Mouse (Mus musculus) kidney, embryonic 14.5 days (tissue): ENCODE data around the gene Gpd2. TPM values are rescaled to one million over a fixed set of nuclear protein-coding genes. Genes with fewer than 3 reads are reported as not detected.
A peak's percentile ranks its signal among the peaks of the same experiment; 100 is the strongest.

Source experiments
- ATAC-seq: fragments of 200-750 bp; cut with Nextera tagmentation; 2 replicates; pipeline ENCODE4 v1.8.0; 2017; ENCODE audit warnings: moderate number of reproducible peaks, mild to moderate bottlenecking, moderate TSS enrichment, moderate library complexity; ENCODE audit not compliant: low FRiP score, low TSS enrichment
- H3K27ac ChIP-seq: fragments of 300-500 bp; sonication (generic); 2 replicates; pipeline ENCODE4 v1.5.1; 2014; ENCODE audit warnings: low read depth, mild to moderate bottlenecking, low read length, moderate library complexity, mixed read lengths
- H3K27me3 ChIP-seq: fragments of 300-500 bp; sonication (generic); 2 replicates; pipeline ENCODE4 v1.6.1; 2014; ENCODE audit warnings: mild to moderate bottlenecking, low read length; ENCODE audit not compliant: control insufficient read depth, insufficient read depth
- H3K36me3 ChIP-seq: fragments of 300-500 bp; sonication (generic); 2 replicates; pipeline ENCODE4 v1.6.1; 2014; ENCODE audit warnings: low read length, mixed read lengths; ENCODE audit not compliant: control insufficient read depth, insufficient read depth
- H3K4me1 ChIP-seq: fragments of 300-500 bp; sonication (generic); 2 replicates; pipeline ENCODE4 v1.6.1; 2014; ENCODE audit warnings: low read length, mixed read lengths; ENCODE audit not compliant: control insufficient read depth, insufficient read depth
- H3K4me2 ChIP-seq: fragments of 300-500 bp; sonication (generic); replicated peaks from 2 replicates; pipeline ENCODE4 v1.6.1; 2014; ENCODE audit warnings: low read depth, mild to moderate bottlenecking, low read length
- H3K4me3 ChIP-seq: fragments of 300-500 bp; sonication (generic); 2 replicates; pipeline ENCODE4 v1.5.1; 2014; ENCODE audit warnings: mild to moderate bottlenecking, low read length
- H3K9ac ChIP-seq: fragments of 300-500 bp; sonication (generic); 2 replicates; pipeline ENCODE4 v1.6.1; 2014; ENCODE audit warnings: low read depth, mild to moderate bottlenecking, low read length, moderate library complexity
- H3K9me3 ChIP-seq: fragments of 300-500 bp; sonication (generic); 2 replicates; pipeline ENCODE4 v1.6.1; 2016; ENCODE audit warnings: low read length; ENCODE audit not compliant: control insufficient read depth
- WGBS: fragments of 180-500 bp; shearing (Covaris S2); extraction: QIAGEN DNeasy Blood & Tissue Kit; methylation state at CpG from one replicate; pipeline ENCODE4 v1.1.7; 2014; 5-methylcytosine and 5-hydroxymethylcytosine counted together
- polyA plus RNA-seq: library from polyadenylated mRNA; unstranded; fragments of >200 nt; fragmentation: Nextera tagmentation; extraction: Ambion mirVana; gene quantifications from 2 replicates; pipeline ENCODE4 v1.2.1, GENCODE M21; 2014

Gpd2 gene
- polyA plus RNA-seq, 1 experiment from 2014 or later: 19.7 TPM

GRCm38 (mm10) chr2:57225236-57225635 is 12.2 kb upstream of the Gpd2 start:
- no peaks in the 10 kb centered on the region for H3K9me3 ChIP-seq
- no peaks in the 10 kb centered on the region for H3K4me1 ChIP-seq
- H3K9ac ChIP-seq: no peak overlapping the region
- no peak overlapping the region for H3K27ac ChIP-seq
- WGBS: 45% methylated on average over 2 of the region's 2 CpGs
- no peaks in the 10 kb centered on the region for H3K36me3 ChIP-seq
- no peak overlapping the region for H3K4me3 ChIP-seq
- no peaks in the 10 kb centered on the region for H3K27me3 ChIP-seq
- 0 out of 2 replicates have a peak, but pooled peaks have one; percentile 20 for ATAC-seq
- H3K4me2 ChIP-seq: no peak overlapping the region

- Histone ChIP-seq H3K4me1 (no peaks in the 10 kb centered on the region), H3K36me3 (no peaks in the 10 kb centered on the region), H3K27ac (no peak overlapping the region), H3K4me2 (no peak overlapping the region), H3K27me3 (no peaks in the 10 kb centered on the region), H3K9ac (no peak overlapping the region), H3K9me3 (no peaks in the 10 kb centered on the region), H3K4me3 (no peak overlapping the region)
- 80% methylated on average over 3 of the region's 3 CpGs for WGBS
- no peak for ATAC-seq
These were observed 10.0 kb upstream of the Gpd2 start for GRCm38 (mm10) chr2:57227425-57227824.

GRCm38 (mm10) chr2:57229647-57230240 is 7.7 kb upstream of the Gpd2 start:
- Histone ChIP-seq H3K4me1 (no peaks in the 10 kb centered on the region), H3K9me3 (no peaks in the 10 kb centered on the region), H3K4me2 (no peak overlapping the region), H3K9ac (no peak overlapping the region), H3K27ac (no peak overlapping the region), H3K4me3 (no peak overlapping the region), H3K36me3 (no peaks in the 10 kb centered on the region), H3K27me3 (no peaks in the 10 kb centered on the region)
- 30% methylated on average over 4 of the region's 4 CpGs for WGBS
- ATAC-seq: no peak

- no peak overlapping the region for H3K27ac ChIP-seq
- 84% methylated on average over 5 of the region's 5 CpGs for WGBS
- no peak for ATAC-seq
These were observed 6.0 kb upstream of the Gpd2 start for GRCm38 (mm10) chr2:57231432-57231831.

GRCm38 (mm10) chr2:57232328-57232727 is 5.1 kb upstream of the Gpd2 start:
- Histone ChIP-seq H3K27me3 (no peaks in the 10 kb centered on the region), H3K9ac (no peak overlapping the region), H3K27ac (no peak overlapping the region), H3K4me2 (no peak overlapping the region), H3K4me1 (peaks cover 4% of the 10 kb centered on the region; the same call in 1 of the 2 replicates), H3K4me3 (no peak overlapping the region), H3K36me3 (no peaks in the 10 kb centered on the region), H3K9me3 (no peaks in the 10 kb centered on the region)
- ATAC-seq: no peak
- 91% methylated on average over 8 of the region's 8 CpGs for WGBS

More at GRCm38 (mm10) chr2:57231432-57231831, 6.0 kb upstream of the Gpd2 start:
- Histone ChIP-seq H3K4me1 (no peaks in the 10 kb centered on the region), H3K4me3 (no peak overlapping the region), H3K27me3 (no peaks in the 10 kb centered on the region), H3K9ac (no peak overlapping the region), H3K4me2 (no peak overlapping the region), H3K36me3 (no peaks in the 10 kb centered on the region), H3K9me3 (no peaks in the 10 kb centered on the region)

GRCm38 (mm10) chr2:57236246-57236645 is 1.2 kb upstream of the Gpd2 start:
- Histone ChIP-seq H3K4me1 (peaks cover 5% of the 10 kb centered on the region; the same call in 1 of the 2 replicates), H3K27me3 (no peaks in the 10 kb centered on the region), H3K9me3 (no peaks in the 10 kb centered on the region), H3K27ac (no peak overlapping the region), H3K9ac (no peak overlapping the region), H3K36me3 (no peaks in the 10 kb centered on the region), H3K4me3 (no peak overlapping the region), H3K4me2 (no peak overlapping the region)
- 80% methylated on average over 2 of the region's 2 CpGs for WGBS
- ATAC-seq: no peak

GRCm38 (mm10) chr2:57237026-57237425 is 409 bp upstream of the Gpd2 start:
- H3K27me3 ChIP-seq: no peaks in the 10 kb centered on the region
- peaks cover 5% of the 10 kb centered on the region; the same call in 1 of the 2 replicates for H3K4me1 ChIP-seq
- no peak overlapping the region; the same call in 1 of the 2 replicates for H3K4me3 ChIP-seq
- WGBS: 43% methylated on average over 6 of the region's 6 CpGs
- ATAC-seq: no peak
- H3K36me3 ChIP-seq: no peaks in the 10 kb centered on the region
- H3K9ac ChIP-seq: no peak overlapping the region
- H3K27ac ChIP-seq: no peak overlapping the region
- peak overlapping the region; percentile 93 for H3K4me2 ChIP-seq
- H3K9me3 ChIP-seq: no peaks in the 10 kb centered on the region

GRCm38 (mm10) chr2:57237920-57238613 is 632 bp downstream of the Gpd2 start:
- H3K4me1 ChIP-seq: peaks cover 5% of the 10 kb centered on the region; the same call in 1 of the 2 replicates
- H3K4me2 ChIP-seq: peak overlapping the region; percentile 93
- no peaks in the 10 kb centered on the region for H3K9me3 ChIP-seq
- H3K27me3 ChIP-seq: no peaks in the 10 kb centered on the region
- H3K27ac ChIP-seq: peak overlapping the region; percentile 63
- WGBS: under 1% methylated on average over 61 of the region's 69 CpGs
- no peaks in the 10 kb centered on the region for H3K36me3 ChIP-seq
- H3K9ac ChIP-seq: peak overlapping the region; percentile 80
- peak; percentile 91 for ATAC-seq
- H3K4me3 ChIP-seq: peak overlapping the region; percentile 75

GRCm38 (mm10) chr2:57238614-57239165 is 1.3 kb downstream of the Gpd2 start:
- Histone ChIP-seq H3K4me2 (peak overlapping the region; percentile 93), H3K9me3 (no peaks in the 10 kb centered on the region), H3K27me3 (no peaks in the 10 kb centered on the region), H3K4me3 (peak overlapping the region; percentile 75), H3K9ac (peak overlapping the region; percentile 80), H3K4me1 (peaks cover 5% of the 10 kb centered on the region; the same call in 1 of the 2 replicates), H3K27ac (no peak overlapping the region), H3K36me3 (no peaks in the 10 kb centered on the region)
- WGBS: 2% methylated on average over 17 of the region's 17 CpGs
- ATAC-seq: no peak
